Mouse (Mus musculus): Measurements from ENCODE around the gene Nol8. TPM values are rescaled to one million over a fixed set of nuclear protein-coding genes. Genes with fewer than 3 reads are reported as not detected.

Nol8 gene
- total and polyA plus RNA-seq, 3 experiments = 20.1 to 484 (median 26.2) TPM

GRCm38 (mm10) chr13:49708311-49708710 is 55.4 kb downstream of the Nol8 start:
- DNase-seq (ENCODE audit: low read depth, low spot score) = no peak
- TF ChIP-seq CTCF (IDR thresholded peaks at IDR 0.05 in 2 of 3, conservative IDR thresholded peaks at IDR 0.05 in 1 of 3; ENCODE audit: control insufficient read depth in 1 of 3, insufficient read depth in 1 of 3, low read depth in 2 of 3, low read length in 3 of 3, poor library complexity in 1 of 3, severe bottlenecking in 1 of 3) (no peak), TBP (IDR thresholded peaks at IDR 0.05; ENCODE audit: low read depth, low read length) (no peak), KAT2A (conservative IDR thresholded peaks at IDR 0.05; ENCODE audit: low read depth, low read length) (no peak), ZNF384 (IDR thresholded peaks at IDR 0.05; ENCODE audit: low read depth, low read length) (no peak), ZMIZ1 (IDR thresholded peaks at IDR 0.05; ENCODE audit: low read depth, low read length) (no peak)
- peaks cover 21 to 47% of the 10 kb centered on the region in 2 experiments for H3K36me3 ChIP-seq (ENCODE audit: control insufficient read depth in 1 of 2, insufficient read depth in 2 of 2, low read length in 2 of 2)
- no peak overlapping the region for H3K9ac ChIP-seq (ENCODE audit: control insufficient read depth, low read depth, low read length, poor library complexity, severe bottlenecking)
- H3K9me3 ChIP-seq (replicated peaks; ENCODE audit: insufficient read depth, low read length) = no peaks in the 10 kb centered on the region
- 0 out of 2 replicates have a peak, but pooled peaks cover 2% of the 10 kb centered on the region for H3K79me2 ChIP-seq (ENCODE audit: control insufficient read depth, insufficient read depth, low read length, poor library complexity)
- no peaks in the 10 kb centered on the region for H3K27me3 ChIP-seq (ENCODE audit: control insufficient read depth in 1 of 2, insufficient read depth in 2 of 2, low read length in 2 of 2)
- no peak overlapping the region for H3K4me3 ChIP-seq (ENCODE audit: control insufficient read depth in 1 of 2, insufficient read depth in 1 of 2, low read depth in 2 of 2, low read length in 2 of 2)
- peaks cover 12 to 16% of the 10 kb centered on the region in 2 experiments for H3K4me1 ChIP-seq (ENCODE audit: control insufficient read depth in 1 of 2, insufficient read depth in 2 of 2, low read length in 2 of 2)
- H3K27ac ChIP-seq (ENCODE audit: control insufficient read depth, low read depth, low read length) = no peak overlapping the region

- TF ChIP-seq KAT2A (conservative IDR thresholded peaks at IDR 0.05; ENCODE audit: low read depth, low read length) = no peak
- peak in 1 of 2 experiments; percentile 9; a peak in 1 of 4 replicates for TF ChIP-seq EP300 (IDR thresholded peaks at IDR 0.05; ENCODE audit: low read depth in 1 of 2, low read length in 2 of 2)
- TF ChIP-seq USF1 (IDR thresholded peaks at IDR 0.05; ENCODE audit: low read depth, low read length) = peak; percentile 52; the same call in 1 of the 2 replicates
- Histone ChIP-seq H3K9ac (ENCODE audit: control insufficient read depth, low read depth, low read length, poor library complexity, severe bottlenecking) (peak overlapping the region; percentile 31; the same call in 1 of the 2 replicates), H3K27me3 (ENCODE audit: control insufficient read depth in 1 of 2, insufficient read depth in 2 of 2, low read length in 2 of 2) (no peaks in the 10 kb centered on the region), H3K79me2 (ENCODE audit: control insufficient read depth, insufficient read depth, low read length, poor library complexity) (0 out of 2 replicates have a peak, but pooled peaks cover 2% of the 10 kb centered on the region), H3K4me1 (ENCODE audit: control insufficient read depth in 1 of 2, insufficient read depth in 2 of 2, low read length in 2 of 2) (peaks cover 12 to 16% of the 10 kb centered on the region in 2 experiments), H3K36me3 (ENCODE audit: control insufficient read depth in 1 of 2, insufficient read depth in 2 of 2, low read length in 2 of 2) (peaks cover 21 to 60% of the 10 kb centered on the region in 2 experiments), H3K27ac (ENCODE audit: control insufficient read depth, low read depth, low read length) (peak overlapping the region; percentile 73), H3K4me3 (ENCODE audit: control insufficient read depth in 1 of 2, insufficient read depth in 1 of 2, low read depth in 2 of 2, low read length in 2 of 2) (no peak overlapping the region), H3K9me3 (replicated peaks; ENCODE audit: insufficient read depth, low read length) (no peaks in the 10 kb centered on the region)
- no peak for DNase-seq (ENCODE audit: low read depth, low spot score)
These were observed 59.3 kb downstream of the Nol8 start for GRCm38 (mm10) chr13:49712047-49712721.

GRCm38 (mm10) chr13:49719310-49719709 is 66.4 kb downstream of the Nol8 start:
- Histone ChIP-seq H3K9ac (ENCODE audit: control insufficient read depth, low read depth, low read length, poor library complexity, severe bottlenecking) (no peak overlapping the region), H3K27me3 (ENCODE audit: control insufficient read depth in 1 of 2, insufficient read depth in 2 of 2, low read length in 2 of 2) (no peaks in the 10 kb centered on the region), H3K36me3 (ENCODE audit: control insufficient read depth in 1 of 2, insufficient read depth in 2 of 2, low read length in 2 of 2) (peaks cover 0 to 57% of the 10 kb centered on the region in 2 experiments; a peak in 2 of 4 replicates), H3K9me3 (replicated peaks; ENCODE audit: insufficient read depth, low read length) (no peaks in the 10 kb centered on the region), H3K4me3 (ENCODE audit: control insufficient read depth in 1 of 2, insufficient read depth in 1 of 2, low read depth in 2 of 2, low read length in 2 of 2) (no peak overlapping the region), H3K4me1 (ENCODE audit: control insufficient read depth in 1 of 2, insufficient read depth in 2 of 2, low read length in 2 of 2) (no peaks in the 10 kb centered on the region), H3K27ac (ENCODE audit: control insufficient read depth, low read depth, low read length) (no peak overlapping the region), H3K79me2 (ENCODE audit: control insufficient read depth, insufficient read depth, low read length, poor library complexity) (no peaks in the 10 kb centered on the region)
- no peak for TF ChIP-seq RCOR1 (IDR thresholded peaks at IDR 0.05; ENCODE audit: low read depth, low read length)
- no peak for TF ChIP-seq ZC3H11A (IDR thresholded peaks at IDR 0.05; ENCODE audit: low read depth, low read length)
- no peak for TF ChIP-seq UBTF (IDR thresholded peaks at IDR 0.05; ENCODE audit: borderline replicate concordance, insufficient read depth, low read depth, low read length)
- TF ChIP-seq ZKSCAN1 (IDR thresholded peaks at IDR 0.05; ENCODE audit: low read depth, low read length) = no peak
- no peak for TF ChIP-seq MYC (IDR thresholded peaks at IDR 0.05; ENCODE audit: low read depth, low read length)
- TF ChIP-seq TBP (IDR thresholded peaks at IDR 0.05; ENCODE audit: low read depth, low read length) = no peak
- no peak for TF ChIP-seq USF1 (IDR thresholded peaks at IDR 0.05; ENCODE audit: low read depth, low read length)
- no peak for TF ChIP-seq CTCF (IDR thresholded peaks at IDR 0.05 in 2 of 3, conservative IDR thresholded peaks at IDR 0.05 in 1 of 3; ENCODE audit: control insufficient read depth in 1 of 3, insufficient read depth in 1 of 3, low read depth in 2 of 3, low read length in 3 of 3, poor library complexity in 1 of 3, severe bottlenecking in 1 of 3)
- no peak for TF ChIP-seq CHD1 (IDR thresholded peaks at IDR 0.05; ENCODE audit: low read depth, low read length)
- no peak for TF ChIP-seq TAL1 (IDR thresholded peaks at IDR 0.05; ENCODE audit: low read length)
- TF ChIP-seq CHD2 (IDR thresholded peaks at IDR 0.05; ENCODE audit: low read length) = no peak
- TF ChIP-seq SIN3A (IDR thresholded peaks at IDR 0.05; ENCODE audit: low read length) = no peak
- TF ChIP-seq EP300 (IDR thresholded peaks at IDR 0.05; ENCODE audit: low read depth in 1 of 2, low read length in 2 of 2) = no peak
- TF ChIP-seq GABPA (IDR thresholded peaks at IDR 0.05; ENCODE audit: low read depth, low read length) = no peak
- TF ChIP-seq ZNF384 (IDR thresholded peaks at IDR 0.05; ENCODE audit: low read depth, low read length) = no peak
- TF ChIP-seq POLR2A (IDR thresholded peaks at IDR 0.05; ENCODE audit: control insufficient read depth in 1 of 2, insufficient read depth in 1 of 2, low read depth in 1 of 2, low read length in 2 of 2, poor library complexity in 1 of 2) = no peak
- no peak for TF ChIP-seq MXI1 (IDR thresholded peaks at IDR 0.05; ENCODE audit: low read depth, low read length)
- no peak for DNase-seq (ENCODE audit: low read depth, low spot score)
